Mouse (Mus musculus): ENCODE measurements around the gene Ddo.

- no peak for TF ChIP-seq CTCF (IDR thresholded peaks at IDR 0.05; ENCODE audit: borderline replicate concordance, insufficient read depth, low read depth, low read length)
- TF ChIP-seq POLR2A (IDR thresholded peaks at IDR 0.05; ENCODE audit: borderline replicate concordance, insufficient read depth, low read length): no peak
Measured at GRCm38 (mm10) chr10:40720883-40721282, 91.1 kb downstream of the Ddo start.

Data from cerebellum, adult 2 months (tissue).